Mouse (Mus musculus) kidney, adult 11 months (tissue): ENCODE data around the gene Mamstr.
"Not testable (repeated sequence)": the region's sequence is repeated elsewhere in the genome, so short reads cannot be mapped to it uniquely, and the experiment has no call there.

ENCODE experiments used
- DNase-seq: peaks from one replicate; pipeline ENCODE4 v3.0.0; 2022

Gene Mamstr

DNA sequence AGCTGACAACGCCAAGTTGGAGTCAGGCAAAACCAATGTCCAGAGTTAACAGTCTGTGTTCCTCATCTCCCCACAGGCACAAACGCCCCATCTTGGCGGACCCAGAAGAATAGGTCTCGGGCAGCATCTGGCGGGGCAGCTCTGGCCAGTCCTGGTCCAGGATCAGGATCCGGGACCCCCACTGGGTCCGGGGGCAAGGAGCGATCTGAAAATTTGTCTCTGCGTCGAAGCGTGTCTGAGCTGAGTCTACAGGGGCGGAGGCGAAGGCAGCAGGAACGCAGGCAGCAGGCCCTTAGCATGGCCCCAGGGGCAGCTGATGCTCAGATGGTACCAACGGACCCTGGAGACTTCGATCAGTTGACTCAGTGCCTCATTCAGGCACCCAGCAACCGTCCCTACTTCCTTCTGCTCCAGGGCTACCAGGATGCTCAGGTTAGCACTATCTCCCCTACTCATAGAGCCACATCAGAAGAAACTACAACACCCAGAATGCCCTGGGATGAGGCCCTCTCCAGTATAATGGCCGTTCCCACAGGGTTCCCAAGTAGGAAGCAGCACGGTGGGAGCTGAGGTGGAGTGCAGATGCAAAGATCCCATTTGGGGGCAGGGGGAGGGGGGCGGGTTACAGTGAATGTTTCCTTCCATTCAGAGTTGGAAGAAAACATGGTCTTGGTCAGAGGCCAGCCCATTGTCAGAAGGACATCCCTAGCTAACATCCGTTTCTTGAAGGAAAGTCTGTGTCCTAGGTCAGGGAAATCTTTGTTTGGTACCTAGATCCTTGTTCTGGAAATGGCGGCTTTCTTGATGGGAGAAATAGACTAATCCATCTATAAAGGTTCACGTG lies 9.5 kb upstream of the Mamstr start:
- no peak for DNase-seq

GRCm38 (mm10) chr7:45632499-45632898 lies 7.3 kb upstream of the Mamstr start:
- DNase-seq: no peak

DNA sequence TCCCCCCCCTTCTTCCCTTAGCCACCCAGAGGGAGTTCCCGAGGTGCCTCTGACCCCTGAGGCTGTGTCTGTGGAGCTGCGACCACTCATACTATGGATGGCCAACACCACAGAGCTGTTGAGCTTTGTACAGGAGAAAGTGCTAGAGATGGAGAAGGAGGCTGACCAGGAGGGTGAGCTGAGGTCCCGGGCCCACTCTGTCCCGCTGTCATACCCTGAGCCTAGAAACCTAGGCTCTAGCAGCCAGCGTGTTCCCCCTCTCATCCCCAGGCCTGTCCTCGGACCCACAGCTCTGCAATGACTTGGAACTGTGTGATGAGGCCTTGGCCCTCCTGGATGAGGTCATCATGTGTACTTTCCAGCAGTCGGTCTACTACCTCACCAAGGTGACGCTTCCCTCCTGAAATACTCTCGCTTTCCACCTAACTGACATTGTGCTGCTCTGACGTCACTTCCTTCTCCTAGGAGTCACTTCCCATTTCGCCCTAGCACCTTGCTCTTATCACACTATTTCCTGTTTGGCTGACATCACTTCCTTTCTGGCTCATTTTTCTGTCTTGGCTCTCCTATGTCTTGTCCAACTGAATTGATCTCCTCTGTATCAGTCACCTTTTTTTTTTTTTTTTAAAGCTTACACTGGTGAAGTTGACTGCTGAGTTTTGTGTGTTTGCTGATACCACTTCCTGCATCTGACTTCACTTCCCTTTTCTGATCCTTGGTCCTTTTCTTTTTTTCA lies 4.7 kb upstream of the Mamstr start:
- no peak for DNase-seq

- DNase-seq: no peak
Measured at GRCm38 (mm10) chr7:45635711-45636688, 3.8 kb upstream of the Mamstr start.

DNA sequence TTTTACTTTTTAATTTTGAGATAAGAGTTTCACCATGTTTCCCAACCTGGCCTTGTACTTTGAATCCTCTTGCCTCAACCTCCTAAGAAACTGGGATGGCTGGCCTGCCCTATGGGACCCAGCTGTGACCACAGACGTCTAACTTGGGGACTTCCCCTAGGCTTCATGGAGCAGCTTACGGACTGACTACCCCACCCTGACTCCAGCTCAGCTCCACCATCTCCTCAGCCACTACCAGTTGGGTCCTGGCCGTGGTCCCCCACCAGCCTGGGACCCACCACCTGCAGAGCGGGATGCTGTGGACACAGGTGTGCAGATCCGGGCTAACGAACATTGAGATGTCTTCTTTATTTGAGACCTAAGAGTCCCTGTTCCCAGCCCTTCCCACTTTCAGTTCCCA lies 2.1 kb upstream of the Mamstr start:
- DNase-seq: no peak

- DNase-seq: peak; percentile 94
Measured at GRCm38 (mm10) chr7:45638623-45639401, 965 bp upstream of the Mamstr start.

DNA sequence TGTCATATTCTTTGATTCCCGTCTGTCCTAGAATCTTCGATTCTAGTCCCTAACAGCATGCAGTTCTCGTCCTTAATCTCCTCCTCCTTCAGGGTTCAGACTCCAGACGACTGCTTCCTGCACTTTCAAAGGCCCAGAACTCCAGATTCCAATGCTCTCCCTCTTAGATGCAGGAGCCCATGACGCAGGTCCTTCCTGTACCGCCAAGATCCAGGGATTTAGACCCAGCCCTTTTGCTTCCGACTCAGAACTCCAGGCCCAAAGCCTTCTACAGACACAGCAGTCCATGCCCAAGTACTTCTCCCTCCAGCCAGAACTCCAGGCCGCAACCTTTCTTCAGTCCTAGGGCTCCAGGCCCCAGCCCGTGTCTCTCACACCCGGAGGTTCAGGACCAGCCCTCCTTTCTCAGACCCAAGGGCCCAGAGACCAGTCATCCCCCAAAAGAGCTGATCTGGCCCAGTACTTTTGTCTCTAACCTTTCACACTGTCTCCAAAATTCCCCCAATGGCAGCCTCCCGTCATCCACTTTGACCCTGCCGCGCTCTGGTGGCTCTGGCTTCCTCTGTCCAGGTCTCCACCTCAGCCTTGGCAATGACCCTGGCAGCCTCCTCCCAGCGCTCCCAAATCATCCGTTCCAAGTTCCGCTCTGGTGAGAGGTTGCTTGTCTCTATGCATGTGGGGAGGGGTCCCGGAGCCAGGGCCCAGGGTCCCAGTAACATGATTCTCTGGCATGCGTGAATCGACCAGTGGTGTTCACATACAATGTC lies 597 bp downstream of the Mamstr start:
- no peak for DNase-seq

- no peak for DNase-seq
Measured at GRCm38 (mm10) chr7:45641391-45642040, 1.7 kb downstream of the Mamstr start.

- no peak for DNase-seq
Measured at GRCm38 (mm10) chr7:45642083-45642482, 2.3 kb downstream of the Mamstr start.

- no peak for DNase-seq
Measured at GRCm38 (mm10) chr7:45642503-45643255, 2.9 kb downstream of the Mamstr start.

- peak; percentile 94 for DNase-seq
Measured at GRCm38 (mm10) chr7:45643441-45644178, 3.8 kb downstream of the Mamstr start.

DNA sequence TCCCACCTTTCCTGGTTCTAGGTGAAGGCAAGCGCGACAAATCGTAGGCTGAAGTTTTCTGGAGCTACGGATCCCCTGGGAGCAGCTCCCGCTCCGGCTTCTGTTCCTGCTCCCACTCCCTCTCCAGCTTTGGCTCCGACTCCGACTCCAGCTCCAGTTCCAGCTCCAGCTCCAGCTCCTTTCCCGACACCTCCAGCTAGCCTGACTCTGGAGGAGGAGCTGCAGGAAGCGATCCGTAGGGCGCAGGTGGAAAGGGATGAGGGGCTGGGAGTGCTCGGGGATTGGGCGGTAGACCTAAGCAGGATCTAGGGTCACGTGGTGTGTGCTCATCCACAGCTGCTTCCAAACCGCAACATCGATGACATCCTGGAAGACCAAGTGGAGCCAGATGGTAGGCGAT lies 4.4 kb downstream of the Mamstr start:
- DNase-seq: no peak

DNA sequence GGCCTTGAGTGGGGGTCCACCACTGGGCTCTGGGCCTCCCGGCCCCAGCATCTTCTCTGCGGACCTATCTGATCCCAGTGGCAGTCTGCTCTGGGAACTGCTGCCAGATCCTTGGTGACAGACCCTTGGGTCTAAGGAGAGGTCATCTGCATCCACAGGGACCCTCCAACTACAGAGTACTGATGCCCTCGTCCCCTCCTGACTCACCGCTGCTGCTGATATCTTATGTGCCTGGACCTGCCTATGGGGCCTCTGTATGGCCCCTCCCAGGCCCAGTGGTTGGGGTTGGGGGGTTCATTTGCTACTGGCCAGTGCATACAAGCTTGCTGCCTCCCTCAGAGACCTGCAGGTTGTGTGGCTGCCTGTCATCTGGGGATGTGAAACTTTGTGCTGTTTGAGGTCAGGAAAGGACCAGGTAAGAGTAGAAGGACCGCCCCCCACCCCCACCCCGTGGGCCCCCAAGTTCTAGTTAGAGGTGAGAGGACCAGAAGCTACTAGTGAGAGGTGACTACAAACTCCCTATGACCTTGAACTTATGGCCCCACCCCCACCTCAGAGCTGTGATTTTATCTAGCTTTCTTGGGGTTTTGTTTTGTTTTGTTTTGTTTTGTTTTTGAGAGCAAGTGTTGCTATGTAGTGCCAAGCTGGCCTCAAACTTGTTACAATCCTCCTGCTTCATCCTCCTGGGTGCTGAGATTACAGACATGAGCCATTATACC lies 5.3 kb downstream of the Mamstr start:
- DNase-seq: no peak

- no peak for DNase-seq
Measured at GRCm38 (mm10) chr7:45645591-45645971, 5.8 kb downstream of the Mamstr start.

DNA sequence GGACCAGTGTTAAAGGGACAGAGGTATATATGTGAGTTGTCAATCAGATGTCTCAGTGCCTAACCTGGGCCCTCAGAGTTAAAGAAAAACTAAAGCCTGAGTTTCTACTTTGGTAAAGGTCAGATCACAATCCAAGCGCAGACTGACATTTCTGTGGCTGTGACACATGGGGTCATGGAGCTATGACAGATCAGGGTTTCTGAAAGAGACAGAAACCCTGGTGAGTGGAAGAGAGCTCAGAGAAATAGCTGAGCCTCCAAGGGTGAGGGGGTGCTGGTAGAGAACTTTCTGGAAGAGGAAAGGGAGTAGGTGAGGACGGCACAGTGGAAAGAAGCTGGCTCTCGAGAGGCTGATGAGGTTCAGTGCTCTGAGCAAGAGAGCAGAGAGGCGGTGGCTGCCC lies 6.9 kb downstream of the Mamstr start:
- DNase-seq: no peak

DNA sequence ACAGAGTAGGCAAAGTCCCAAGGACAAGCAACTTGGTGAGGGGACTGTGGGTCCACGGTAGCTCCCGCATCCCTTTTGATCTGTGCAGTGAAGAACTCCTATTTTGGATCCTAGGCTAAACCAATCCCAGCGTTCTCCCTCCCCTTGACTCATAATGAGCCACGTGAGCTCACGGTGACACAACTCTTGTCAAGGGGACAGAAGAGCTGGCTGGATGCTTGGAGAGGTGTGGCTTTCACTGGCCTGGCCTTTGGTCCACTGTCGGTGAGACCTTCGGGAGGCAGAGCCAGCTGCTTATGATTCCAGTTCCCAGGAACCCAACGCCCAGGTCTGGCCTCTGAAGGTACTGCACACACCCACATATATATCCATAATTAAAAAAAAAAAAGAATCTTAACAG lies 9.6 kb downstream of the Mamstr start:
- no peak for DNase-seq

GRCm38 (mm10) chr7:45650484-45650883 lies 10.7 kb downstream of the Mamstr start:
- DNase-seq: not testable (repeated sequence)

DNA sequence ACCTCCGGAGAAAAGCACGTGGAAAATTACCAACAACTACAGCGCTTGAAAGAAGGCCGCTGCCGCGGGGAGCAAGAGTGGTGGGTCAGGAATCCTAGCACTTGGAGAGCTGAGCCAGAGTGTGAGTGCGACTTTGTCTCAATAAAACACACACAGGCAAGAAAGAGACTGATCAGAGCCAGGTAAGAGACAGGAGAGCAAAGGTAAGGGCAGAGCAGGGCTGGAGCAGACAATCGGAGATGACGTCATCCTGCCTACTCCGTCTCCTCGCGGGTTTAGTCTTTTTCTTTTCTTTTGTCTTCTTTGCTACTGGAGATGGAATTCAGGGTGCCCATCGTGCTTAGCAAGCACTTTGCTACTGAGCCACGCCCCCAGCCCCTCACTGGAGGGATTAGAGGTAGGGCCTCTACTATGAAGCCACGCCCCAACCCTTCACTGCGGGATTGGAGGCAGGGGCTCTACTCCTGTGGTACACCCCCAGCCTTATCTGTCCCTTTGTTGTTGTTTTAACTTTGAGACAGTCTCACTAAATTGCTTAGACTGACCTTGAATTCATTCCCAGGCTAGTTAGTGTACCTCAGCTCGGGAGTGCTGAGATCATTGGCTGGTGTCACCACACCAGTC lies 14.8 kb downstream of the Mamstr start:
- DNase-seq: no peak
